Mouse (Mus musculus) kidney, adult 10 weeks (tissue): ENCODE data around the gene Phkg2. TPM values are rescaled to one million over a fixed set of nuclear protein-coding genes. Genes with fewer than 3 reads are reported as not detected.

Source experiments
- polyA plus RNA-seq: library from polyadenylated mRNA; stranded (reverse); fragments of 350-450 nt; fragmentation: Illumina TruSeq; extraction: RNeasy Lipid Tissue Mini Kit (QIAGEN cat#74804); gene quantifications from one replicate; pipeline ENCODE4 v1.2.3, GENCODE M21; 2014; ENCODE audit warnings: low read depth, low replicate concordance

Gene Phkg2
- polyA plus RNA-seq, result 15.2 TPM

GRCm38 (mm10) chr7:127572895-127573471 lies at the start of gene Phkg2:
Gene Phkg2 (plus strand): TSS chr7:127573340.

GRCm38 (mm10) chr7:127561340-127561858 lies 11.7 kb upstream of the Phkg2 start, which contains the start of gene Tmem265:
Gene Tmem265 (plus strand): TSS chr7:127561390.

GRCm38 (mm10) chr7:127588011-127588871 lies 15.1 kb downstream of the Phkg2 start, which contains the start of the genes Ccdc189 and Rnf40:
Gene Ccdc189 (minus strand): TSS chr7:127588595.
Gene Rnf40 (plus strand): TSS chr7:127588767.

GRCm38 (mm10) chr7:127614891-127615843 lies 42.0 kb downstream of the Phkg2 start, which contains the start of gene Zfp629:
Gene Zfp629 (minus strand): TSS chr7:127615797.

Other genes with a start within 250 kb of the Phkg2 start
- 4.7 TPM for gene Zfp768, start 227.8 kb upstream of the Phkg2 start, polyA plus RNA-seq
- gene Zfp747, start 197.3 kb upstream of the Phkg2 start, polyA plus RNA-seq, result 1.6 TPM
- gene 9130019O22Rik, start 186.2 kb upstream of the Phkg2 start, polyA plus RNA-seq, result 0.97 TPM
- 0.69 TPM for gene E430018J23Rik, start 179.7 kb upstream of the Phkg2 start, polyA plus RNA-seq
- 2.5 TPM for gene Zfp764, start 166.5 kb upstream of the Phkg2 start, polyA plus RNA-seq
- gene Zfp688, start 151.3 kb upstream of the Phkg2 start, polyA plus RNA-seq, result 0.89 TPM
- gene Zfp689, start 124.2 kb upstream of the Phkg2 start, polyA plus RNA-seq, result 0.89 TPM
- gene Prr14, start 113.7 kb upstream of the Phkg2 start, polyA plus RNA-seq, result 10.5 TPM
- gene Fbrs, start 94.1 kb upstream of the Phkg2 start, polyA plus RNA-seq, result 6.2 TPM
- 7.5 TPM for gene Srcap, start 61.4 kb upstream of the Phkg2 start, polyA plus RNA-seq
- 4.0 TPM for gene Gm42715, start 53.8 kb upstream of the Phkg2 start, polyA plus RNA-seq
- gene Tmem265, start 11.9 kb upstream of the Phkg2 start, polyA plus RNA-seq, result not detected
- 0.73 TPM for gene Ccdc189, start 15.3 kb downstream of the Phkg2 start, polyA plus RNA-seq
- gene Rnf40, start 15.4 kb downstream of the Phkg2 start, polyA plus RNA-seq, result 1.3 TPM
- 6.6 TPM for gene Zfp629, start 42.5 kb downstream of the Phkg2 start, polyA plus RNA-seq
- 1.6 TPM for gene Bcl7c, start 135.6 kb downstream of the Phkg2 start, polyA plus RNA-seq
- 6.3 TPM for gene Ctf1, start 139.4 kb downstream of the Phkg2 start, polyA plus RNA-seq
- gene Ctf2, start 158.8 kb downstream of the Phkg2 start, polyA plus RNA-seq, result not detected
- gene Fbxl19, start 171.2 kb downstream of the Phkg2 start, polyA plus RNA-seq, result 0.28 TPM
- 3.0 TPM for gene Orai3, start 196.5 kb downstream of the Phkg2 start, polyA plus RNA-seq
- 4.2 TPM for gene Setd1a, start 203.3 kb downstream of the Phkg2 start, polyA plus RNA-seq
- not detected for gene Gm49388, start 212.3 kb downstream of the Phkg2 start, polyA plus RNA-seq
- 9.7 TPM for gene Hsd3b7, start 227.3 kb downstream of the Phkg2 start, polyA plus RNA-seq